16 mouse cellular contexts compared by ENCODE assay signal in genomic region chr14:117988444-117988843, GRCm38 (mm10).
"Had no signal": no experiment of that assay in that cellular context is flagged by ENCODE, and none has a peak within 500 bp of the region (broad histone marks: within the 10 kb centered on the region; RNA-seq: fewer than 3 reads in every experiment).

No protein-coding gene starts in this region.

- H3K9ac ChIP-seq: liver, embryonic 14.5 days; lung, embryonic 14.5 days; midbrain, embryonic 13.5 days; midbrain, embryonic 15.5 days; neural tube, embryonic 13.5 days; neural tube, embryonic 15.5 days; stomach, embryonic 15.5 days had no signal

- H3K27ac ChIP-seq: liver, embryonic 14.5 days; macrophage; midbrain, embryonic 13.5 days; midbrain, embryonic 15.5 days; neural tube, embryonic 13.5 days; neural tube, embryonic 15.5 days; stomach, embryonic 15.5 days; stomach, postnatal 0 days had no signal

- H3K27me3 ChIP-seq: megakaryocyte, embryonic 14.5 days; midbrain, embryonic 13.5 days; midbrain, embryonic 15.5 days; neural tube, embryonic 13.5 days; neural tube, embryonic 15.5 days; stomach, embryonic 15.5 days had no signal

- DNase-seq: lung, adult 18-20 months; lung, embryonic 14.5 days; right cerebral cortex, postnatal 14 days; thymus, adult 2 months; thymus, postnatal 25 days; thymus, postnatal 4 days had no signal

- H3K4me3 ChIP-seq: megakaryocyte, embryonic 14.5 days; midbrain, embryonic 13.5 days; midbrain, embryonic 15.5 days; neural tube, embryonic 13.5 days; neural tube, embryonic 15.5 days; stomach, embryonic 15.5 days had no signal

- H3K9me3 ChIP-seq: midbrain, embryonic 13.5 days; midbrain, embryonic 15.5 days; neural tube, embryonic 13.5 days; neural tube, embryonic 15.5 days; stomach, embryonic 15.5 days had no signal

- H3K36me3 ChIP-seq: midbrain, embryonic 13.5 days; midbrain, embryonic 15.5 days; neural tube, embryonic 13.5 days; neural tube, embryonic 15.5 days; stomach, embryonic 15.5 days had no signal

- H3K4me2 ChIP-seq: lung, embryonic 14.5 days; midbrain, embryonic 11.5 days; midbrain, embryonic 13.5 days; midbrain, embryonic 15.5 days; neural tube, embryonic 13.5 days; neural tube, embryonic 15.5 days; stomach, embryonic 15.5 days had no signal

- H3K4me1 ChIP-seq: megakaryocyte, embryonic 14.5 days; midbrain, embryonic 13.5 days; midbrain, embryonic 15.5 days; neural tube, embryonic 13.5 days; neural tube, embryonic 15.5 days; stomach, embryonic 15.5 days had no signal

- ATAC-seq: midbrain, embryonic 13.5 days; midbrain, embryonic 15.5 days had no signal
